Mouse (Mus musculus) embryonic fibroblast, embryonic 13.5 days (primary cell): ENCODE measurements around the gene Adamts13.

Source experiments
- CTCF ChIP-seq: IDR thresholded peaks from 2 replicates; pipeline ENCODE4 v1.5.1; 2011; ENCODE audit warnings: mild to moderate bottlenecking, control low read depth, low read length, moderate library complexity, borderline replicate concordance; ENCODE audit not compliant: insufficient read depth
- POLR2A ChIP-seq: IDR thresholded peaks from 2 replicates; pipeline ENCODE4 v1.6.1; 2011; ENCODE audit warnings: low read depth, mild to moderate bottlenecking, control low read depth, low read length, moderate library complexity

GRCm38 (mm10) chr2:27032361-27032760, 59.1 kb downstream of the Adamts13 start:
- TF ChIP-seq CTCF (no peak), POLR2A (no peak)
